Mouse (Mus musculus) CH12F3 (cell line): ENCODE results near the gene Prr23a1.
"Not testable (repeated sequence)": the region's sequence is repeated elsewhere in the genome, so short reads cannot be mapped to it uniquely, and the experiment has no call there.

Source experiments
- in situ Hi-C: fragments of 300-500 bp; cut with MboI; formaldehyde crosslinking; loops from 2 replicates; pipeline ENCODE4 v1.14.3; 2020; ENCODE audit warnings: low sequenced_read_pairs

The Prr23a1 gene

GRCm38 (mm10) chr9:98842117-98842516 lies at the start of gene Prr23a1:
Gene Prr23a1, plus strand, starts transcription at chr9:98842503.
- in situ Hi-C loops = no loop called here

- in situ Hi-C loops = no loop called here
Measured at GRCm38 (mm10) chr9:98799021-98799420, 43.3 kb upstream of the Prr23a1 start.

DNA sequence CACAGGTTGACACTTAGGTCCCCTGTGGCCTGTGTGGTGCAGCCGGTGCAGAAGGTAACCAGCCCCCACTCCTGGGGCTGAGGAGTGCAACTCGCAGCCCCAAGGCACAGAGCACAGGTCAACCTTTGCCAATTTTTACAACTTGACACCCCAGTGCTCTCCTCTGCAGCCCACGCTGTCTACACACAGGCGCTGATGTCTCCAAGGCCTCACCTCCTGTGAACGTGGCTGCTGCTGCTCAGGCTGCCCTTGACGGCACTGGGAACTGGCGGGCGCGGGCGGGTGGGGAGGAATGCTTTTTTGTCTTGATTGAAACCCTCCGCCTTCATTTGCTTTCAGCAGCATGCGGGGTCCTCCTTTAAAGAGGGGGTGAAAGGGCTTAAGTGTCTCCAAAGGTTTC lies 38.3 kb upstream of the Prr23a1 start:
- in situ Hi-C loops = no loop called here

DNA sequence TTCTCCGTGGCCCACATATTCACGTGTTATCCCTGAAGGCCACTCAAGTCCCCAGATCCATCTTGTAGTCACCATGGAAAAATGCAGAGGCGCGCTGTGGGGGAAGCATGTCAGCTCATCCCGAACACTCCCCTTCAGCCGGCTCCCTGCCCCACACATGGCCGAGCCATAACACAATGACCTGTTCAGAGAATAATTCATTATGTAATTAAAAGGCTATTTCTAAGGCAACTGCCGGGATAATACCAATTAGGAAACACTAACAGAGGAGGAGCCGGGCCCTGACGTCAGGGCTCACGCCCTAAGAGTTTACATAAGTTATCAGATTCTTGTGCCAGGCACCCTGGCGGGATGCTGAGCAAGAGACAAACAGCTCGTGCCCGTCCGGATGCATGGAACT lies 36.8 kb upstream of the Prr23a1 start:
- in situ Hi-C loops = no loop called here

GRCm38 (mm10) chr9:98805934-98806333 lies 36.4 kb upstream of the Prr23a1 start:
- in situ Hi-C loops = no loop called here

DNA sequence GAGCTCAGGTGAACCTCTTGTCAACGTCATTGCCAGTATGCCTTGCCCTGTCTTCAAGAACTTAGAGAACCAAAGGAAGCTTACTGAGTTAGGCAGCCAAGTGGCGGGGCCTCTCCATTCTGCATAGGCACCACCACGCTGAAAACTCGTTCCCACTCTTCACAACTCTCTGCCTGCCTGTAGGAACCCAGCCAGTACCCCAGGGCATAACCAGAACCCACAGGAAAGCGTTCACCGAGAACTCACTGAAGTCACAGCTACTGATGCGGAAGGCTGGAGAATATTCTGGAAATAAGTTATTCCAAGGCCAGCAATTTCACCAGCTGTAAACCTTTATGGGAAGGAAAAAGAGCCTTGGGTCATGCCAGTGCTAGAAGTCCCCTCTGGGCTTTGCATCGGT lies 34.7 kb upstream of the Prr23a1 start:
- in situ Hi-C loops = no loop called here

- in situ Hi-C loops = not testable (repeated sequence)
Measured at GRCm38 (mm10) chr9:98809526-98809925, 32.8 kb upstream of the Prr23a1 start.

- in situ Hi-C loops = no loop called here
Measured at GRCm38 (mm10) chr9:98816066-98816465, 26.2 kb upstream of the Prr23a1 start.

GRCm38 (mm10) chr9:98817592-98817991 lies 24.7 kb upstream of the Prr23a1 start:
- in situ Hi-C loops = no loop called here

DNA sequence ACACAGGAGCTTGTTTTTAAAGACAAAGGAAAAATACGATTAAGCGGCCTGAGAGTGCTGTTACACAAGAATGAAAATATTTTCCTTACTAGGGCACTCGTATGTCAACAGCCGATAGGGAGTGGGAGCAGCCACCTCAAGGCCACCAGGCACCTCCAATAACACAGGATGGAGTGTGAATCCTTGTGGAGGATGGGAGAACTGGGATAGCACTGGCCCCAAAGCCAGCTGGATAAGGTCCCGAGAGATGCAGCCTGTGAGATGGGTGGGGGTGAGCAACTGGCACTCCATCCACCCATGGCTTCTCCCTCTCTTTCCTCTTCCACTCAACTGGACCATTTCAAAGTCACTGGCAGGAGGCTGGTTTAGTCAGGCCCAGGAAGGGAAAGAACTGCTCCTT lies 23.3 kb upstream of the Prr23a1 start:
- in situ Hi-C loops = no loop called here

DNA sequence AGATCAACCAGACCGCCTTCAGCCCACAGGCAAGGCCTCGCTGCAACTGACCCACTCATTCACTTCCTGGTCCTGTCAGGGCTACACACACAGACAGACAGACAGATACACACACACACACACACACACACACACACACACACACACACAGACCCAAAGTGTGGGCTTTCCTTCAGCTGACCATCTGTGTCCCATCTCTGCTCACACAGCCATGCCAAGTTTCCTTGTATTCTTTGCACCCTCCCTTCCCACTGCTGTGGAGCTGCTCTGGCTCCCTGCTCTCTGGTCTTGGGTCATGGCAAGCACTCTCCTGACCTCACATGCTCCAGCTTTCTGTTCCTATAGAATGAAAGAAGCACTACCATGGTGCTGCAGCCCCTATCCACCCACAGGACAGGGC lies 22.8 kb upstream of the Prr23a1 start:
- in situ Hi-C loops = no loop called here

- in situ Hi-C loops = no loop called here
Measured at GRCm38 (mm10) chr9:98820461-98820860, 21.8 kb upstream of the Prr23a1 start.

DNA sequence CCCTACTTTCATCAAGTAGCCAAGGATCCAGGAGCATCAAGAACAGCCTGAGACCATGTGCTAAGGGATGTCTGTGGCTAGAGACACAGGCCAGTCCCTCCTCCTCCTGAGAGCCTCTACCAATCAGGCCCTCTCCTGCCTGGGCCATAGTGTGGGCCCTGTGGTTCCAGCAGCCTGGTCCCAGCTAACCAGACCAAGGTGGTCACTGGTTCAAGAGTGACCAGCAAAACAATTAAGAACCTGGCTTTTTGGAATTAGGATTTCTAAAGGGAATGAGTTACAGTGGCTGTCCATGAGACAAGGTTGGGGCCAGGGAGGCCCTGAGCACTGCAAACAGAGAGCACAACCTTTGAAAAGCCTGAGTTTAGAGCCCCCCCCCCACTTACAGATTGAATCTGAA lies 21.2 kb upstream of the Prr23a1 start:
- in situ Hi-C loops = no loop called here

DNA sequence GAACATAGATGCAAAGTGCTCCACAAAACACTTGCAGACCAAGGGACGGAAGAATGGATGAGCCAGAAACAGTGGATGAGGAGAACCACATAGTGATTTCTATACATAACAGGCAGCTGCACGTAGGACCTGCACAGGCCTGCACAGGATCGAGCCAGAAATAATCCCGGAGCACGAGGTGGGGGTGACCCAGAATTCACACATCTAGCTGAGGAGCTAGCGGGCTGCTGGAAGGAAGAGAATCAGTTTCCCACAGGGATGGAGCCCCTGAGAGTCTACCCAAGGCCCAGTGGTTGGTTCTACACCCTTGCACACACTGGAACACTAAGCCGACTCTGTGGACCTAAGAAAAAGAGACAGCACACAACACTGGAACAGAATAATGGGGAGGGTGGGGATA lies 18.5 kb upstream of the Prr23a1 start:
- in situ Hi-C loops = no loop called here

DNA sequence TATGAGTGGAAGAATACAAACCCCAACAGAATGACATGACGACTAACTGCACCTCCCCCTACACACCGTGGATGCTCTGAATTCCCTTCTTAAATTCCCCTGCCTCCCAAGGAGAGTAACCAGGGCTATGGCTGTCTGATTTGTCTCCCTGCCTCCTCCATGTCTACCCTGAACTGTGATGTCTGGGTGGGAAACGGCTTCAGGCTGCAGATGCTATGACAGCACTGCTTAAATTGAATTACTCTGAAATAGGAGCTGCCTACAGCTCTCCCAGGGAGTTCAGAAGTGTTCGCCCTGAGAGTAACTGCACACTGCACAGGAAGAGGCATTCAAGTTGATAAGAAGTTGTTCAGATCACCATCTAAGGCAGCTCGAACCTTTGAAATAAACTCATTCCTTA lies 12.8 kb upstream of the Prr23a1 start:
- in situ Hi-C loops = no loop called here

DNA sequence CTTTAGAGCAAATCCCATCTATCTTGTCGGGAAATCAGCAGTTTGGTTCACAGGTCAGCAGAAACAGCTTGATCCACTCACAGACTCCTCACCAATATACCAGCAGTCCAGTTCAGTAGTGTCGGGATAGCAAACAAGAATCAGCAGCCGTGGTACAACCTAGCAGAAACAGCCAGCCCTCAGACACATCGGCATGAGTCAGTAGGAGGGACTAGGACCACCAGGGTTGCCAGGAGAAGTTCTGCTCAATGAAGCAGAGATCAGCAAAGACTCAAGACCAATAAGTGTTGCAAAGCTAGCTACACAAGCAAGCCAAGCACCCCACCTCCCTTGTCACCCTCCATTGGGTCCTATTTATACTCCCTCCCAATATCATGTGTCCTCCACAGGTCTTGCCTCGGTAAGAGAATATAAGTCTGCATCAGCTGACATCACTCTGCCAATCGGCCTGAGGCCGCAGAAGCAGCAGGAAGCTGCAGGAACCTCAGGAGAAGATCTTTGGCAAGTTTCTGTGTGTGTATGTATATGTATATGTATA lies 4.7 kb upstream of the Prr23a1 start:
- in situ Hi-C loops = no loop called here

- in situ Hi-C loops = no loop called here
Measured at GRCm38 (mm10) chr9:98856210-98856609, 13.9 kb downstream of the Prr23a1 start, which contains the start of gene Prr23a2. Gene Prr23a2, plus strand, starts transcription at chr9:98856494.

- in situ Hi-C loops = no loop called here
Measured at GRCm38 (mm10) chr9:98863463-98863862, 21.2 kb downstream of the Prr23a1 start.

- in situ Hi-C loops = no loop called here
Measured at GRCm38 (mm10) chr9:98864571-98864970, 22.3 kb downstream of the Prr23a1 start, which contains the start of gene Prr23a3. Gene Prr23a3, plus strand, starts transcription at chr9:98864767.
